Mouse (Mus musculus) CH12.LX (cell line): ENCODE results near the gene Il4i1. TPM values are rescaled to one million over a fixed set of nuclear protein-coding genes. Genes with fewer than 3 reads are reported as not detected.

Source experiments
- DNase-seq: peaks from one replicate; pipeline ENCODE4 v3.0.0-alpha.2; 2013; ENCODE audit errors: extremely low read depth
- H3K27ac ChIP-seq: 2 replicates; pipeline ENCODE4 v1.5.1; 2012; ENCODE audit warnings: low read depth, mild to moderate bottlenecking, control low read depth, moderate library complexity; ENCODE audit not compliant: insufficient read depth
- H3K27me3 ChIP-seq: replicated peaks from 2 replicates; pipeline ENCODE3; 2012; ENCODE audit warnings: inconsistent platforms
- H3K36me3 ChIP-seq, 2 experiments: replicated peaks in 1 of 2; 2 replicates each; pipeline versions ENCODE3 to v1.6.1; 2012; ENCODE audit warnings: inconsistent platforms in 1 of 2, low read length in 1 of 2, mild to moderate bottlenecking in 1 of 2, mixed read lengths in 1 of 2, moderate library complexity in 1 of 2; ENCODE audit not compliant: control insufficient read depth in 1 of 2, insufficient read depth in 1 of 2
- H3K4me1 ChIP-seq, 2 experiments: 2 replicates each; pipeline ENCODE4 v1.6.1; 2012; ENCODE audit warnings: inconsistent platforms in 1 of 2, moderate library complexity in 1 of 2; ENCODE audit not compliant: insufficient read depth in 2 of 2, control insufficient read depth in 1 of 2
- H3K4me2 ChIP-seq: 2 replicates; pipeline ENCODE4 v1.6.1; 2012; ENCODE audit warnings: low read depth, mild to moderate bottlenecking, control low read depth; ENCODE audit not compliant: poor library complexity, insufficient read depth, severe bottlenecking
- H3K4me3 ChIP-seq, 3 experiments: fragments of 150-350 bp in 1 of 3; sonication (generic) in 1 of 3; replicated peaks in 1 of 3; 2 replicates each; pipeline versions ENCODE3 to v1.5.1; 2011 to 2012; ENCODE audit warnings: low read depth in 2 of 3, low read length in 2 of 3, mild to moderate bottlenecking in 2 of 3, moderate library complexity in 2 of 3, control low read depth in 1 of 3, improper control_type of control experiment in 1 of 3, inconsistent platforms in 1 of 3, mixed read lengths in 1 of 3; ENCODE audit not compliant: poor library complexity in 1 of 3
- H3K79me2 ChIP-seq: replicated peaks from 2 replicates; pipeline ENCODE4 v1.6.1; 2012; ENCODE audit warnings: mild to moderate bottlenecking, moderate library complexity; ENCODE audit not compliant: control insufficient read depth, poor library complexity, insufficient read depth, severe bottlenecking; ENCODE audit errors: extremely low read depth
- H3K9ac ChIP-seq: 2 replicates; pipeline ENCODE4 v1.6.1; 2012; ENCODE audit warnings: low read depth, mild to moderate bottlenecking, control low read depth, moderate library complexity; ENCODE audit not compliant: insufficient read depth
- H3K9me3 ChIP-seq: replicated peaks from 2 replicates; pipeline ENCODE3; 2012; ENCODE audit warnings: low read length, inconsistent platforms, mixed read lengths
- CHD1 ChIP-seq: IDR thresholded peaks from 2 replicates; pipeline ENCODE4 v1.6.1; 2012; ENCODE audit warnings: low read depth, low read length, improper control_type of control experiment, inconsistent platforms
- CHD2 ChIP-seq: IDR thresholded peaks from 2 replicates; pipeline ENCODE4 v1.6.1; 2011; ENCODE audit warnings: low read length, improper control_type of control experiment
- CTCF ChIP-seq, 2 experiments: IDR thresholded peaks in 1 of 2; conservative IDR thresholded peaks in 1 of 2; 2 replicates each; pipeline ENCODE4 v1.5.1; 2011 to 2012; ENCODE audit warnings: low read depth in 2 of 2, low read length in 2 of 2, improper control_type of control experiment in 1 of 2, inconsistent platforms in 1 of 2, mild to moderate bottlenecking in 1 of 2, moderate library complexity in 1 of 2
- E2F4 ChIP-seq: IDR thresholded peaks from 2 replicates; pipeline ENCODE4 v1.6.1; 2011; ENCODE audit warnings: low read depth, low read length, improper control_type of control experiment; ENCODE audit not compliant: insufficient replicate concordance
- ELF1 ChIP-seq: IDR thresholded peaks from 2 replicates; pipeline ENCODE4 v1.6.1; 2014; ENCODE audit warnings: low read depth, mild to moderate bottlenecking, inconsistent platforms, low read length, improper control_type of control experiment
- EP300 ChIP-seq: IDR thresholded peaks from 2 replicates; pipeline ENCODE4 v1.6.1; 2011; ENCODE audit warnings: low read length, improper control_type of control experiment
- ETS1 ChIP-seq: conservative IDR thresholded peaks from 2 replicates; pipeline ENCODE4 v1.6.1; 2012; ENCODE audit warnings: low read depth, mild to moderate bottlenecking, inconsistent platforms, low read length, improper control_type of control experiment, moderate library complexity
- IRF4 ChIP-seq: IDR thresholded peaks from 2 replicates; pipeline ENCODE4 v1.6.1; 2014; ENCODE audit warnings: low read depth, mild to moderate bottlenecking, inconsistent platforms, low read length, improper control_type of control experiment
- JUND ChIP-seq: conservative IDR thresholded peaks from 2 replicates; pipeline ENCODE4 v1.6.1; 2011; ENCODE audit warnings: low read depth, low read length, improper control_type of control experiment
- KAT2A ChIP-seq: IDR thresholded peaks from 2 replicates; pipeline ENCODE4 v1.6.1; 2012; ENCODE audit warnings: low read length, improper control_type of control experiment, inconsistent platforms; ENCODE audit not compliant: insufficient replicate concordance
- MAFK ChIP-seq: IDR thresholded peaks from 2 replicates; pipeline ENCODE4 v1.6.1; 2011; ENCODE audit warnings: low read length, improper control_type of control experiment; ENCODE audit not compliant: insufficient replicate concordance
- MAX ChIP-seq: IDR thresholded peaks from 2 replicates; pipeline ENCODE4 v1.6.1; 2011; ENCODE audit warnings: low read length, improper control_type of control experiment
- MAZ ChIP-seq: IDR thresholded peaks from 2 replicates; pipeline ENCODE4 v1.6.1; 2012; ENCODE audit warnings: low read depth, mild to moderate bottlenecking, inconsistent platforms, low read length, improper control_type of control experiment, moderate library complexity
- MXI1 ChIP-seq: IDR thresholded peaks from 2 replicates; pipeline ENCODE4 v1.6.1; 2011; ENCODE audit warnings: mild to moderate bottlenecking, low read depth, low read length, improper control_type of control experiment
- MYC ChIP-seq: IDR thresholded peaks from 2 replicates; pipeline ENCODE4 v1.6.1; 2011; ENCODE audit warnings: low read depth, mild to moderate bottlenecking, improper control_type of control experiment, low read length
- NRF1 ChIP-seq: IDR thresholded peaks from 2 replicates; pipeline ENCODE4 v1.6.1; 2014; ENCODE audit warnings: low read depth, mild to moderate bottlenecking, inconsistent platforms, low read length, improper control_type of control experiment, moderate library complexity
- PAX5 ChIP-seq: IDR thresholded peaks from 2 replicates; pipeline ENCODE4 v1.6.1; 2012; ENCODE audit warnings: low read length, inconsistent platforms, mixed read lengths
- POLR2A ChIP-seq: IDR thresholded peaks from 2 replicates; pipeline ENCODE4 v1.6.1; 2011; ENCODE audit warnings: low read depth, mild to moderate bottlenecking, improper control_type of control experiment, low read length
- POLR2AphosphoS2 ChIP-seq: IDR thresholded peaks from 2 replicates; pipeline ENCODE4 v1.6.1; 2011; ENCODE audit warnings: low read depth, low read length, improper control_type of control experiment
- RCOR1 ChIP-seq: conservative IDR thresholded peaks from 2 replicates; pipeline ENCODE4 v1.6.1; 2012; ENCODE audit warnings: low read depth, mild to moderate bottlenecking, inconsistent platforms, low read length, improper control_type of control experiment
- SIN3A ChIP-seq: IDR thresholded peaks from 2 replicates; pipeline ENCODE4 v1.6.1; 2012; ENCODE audit warnings: low read length, improper control_type of control experiment, inconsistent platforms
- SMC3 ChIP-seq: IDR thresholded peaks from 2 replicates; pipeline ENCODE4 v1.6.1; 2011; ENCODE audit warnings: low read depth, low read length, improper control_type of control experiment
- TCF12 ChIP-seq: IDR thresholded peaks from 2 replicates; pipeline ENCODE4 v1.6.1; 2014; ENCODE audit warnings: low read depth, mild to moderate bottlenecking, inconsistent platforms, low read length, improper control_type of control experiment
- ZC3H11A ChIP-seq: IDR thresholded peaks from 2 replicates; pipeline ENCODE4 v1.6.1; 2012; ENCODE audit warnings: low read depth, mild to moderate bottlenecking, inconsistent platforms, low read length, improper control_type of control experiment
- ZMIZ1 ChIP-seq: IDR thresholded peaks from 2 replicates; pipeline ENCODE4 v1.6.1; 2012; ENCODE audit warnings: low read depth, mild to moderate bottlenecking, inconsistent platforms, low read length, improper control_type of control experiment
- ZNF384 ChIP-seq: IDR thresholded peaks from 2 replicates; pipeline ENCODE4 v1.6.1; 2012; ENCODE audit warnings: low read depth, low read length, improper control_type of control experiment, inconsistent platforms
- dilution Hi-C: fragments of 300-500 bp; cut with MboI; formaldehyde crosslinking; loops from 2 replicates; pipeline ENCODE4 v1.14.3; 2020; ENCODE audit warnings: low sequenced_read_pairs; ENCODE audit not compliant: extremely low pct_unique_long_range_greater_than_20kb, extremely low pct_ligation_motif_present
- in situ Hi-C: fragments of 300-500 bp; cut with MboI; formaldehyde crosslinking; loops from 3 replicates; pipeline ENCODE4 v1.14.3; 2019; ENCODE audit warnings: low sequenced_read_pairs, low pct_ligation_motif_present, low pct_unique_long_range_greater_than_20kb, mixed read lengths
- polyA plus RNA-seq: library from polyadenylated mRNA; unstranded; fragments of >175 nt; gene quantifications from 2 replicates; pipeline ENCODE4 v1.2.1, GENCODE M21; 2012; ENCODE audit warnings: low read depth; ENCODE audit not compliant: insufficient read length
- total RNA-seq, 2 experiments: library from RNA; depleted of rRNA; stranded (reverse); fragments of 300-350 nt in 1 of 2; fragments of >200 nt in 1 of 2; gene quantifications; 2 replicates each; pipeline ENCODE4 v1.2.3; 2012 to 2014

The Il4i1 gene
- total and polyA plus RNA-seq, 3 experiments: 17.6 to 57.5 (median 49.2) TPM

DNA sequence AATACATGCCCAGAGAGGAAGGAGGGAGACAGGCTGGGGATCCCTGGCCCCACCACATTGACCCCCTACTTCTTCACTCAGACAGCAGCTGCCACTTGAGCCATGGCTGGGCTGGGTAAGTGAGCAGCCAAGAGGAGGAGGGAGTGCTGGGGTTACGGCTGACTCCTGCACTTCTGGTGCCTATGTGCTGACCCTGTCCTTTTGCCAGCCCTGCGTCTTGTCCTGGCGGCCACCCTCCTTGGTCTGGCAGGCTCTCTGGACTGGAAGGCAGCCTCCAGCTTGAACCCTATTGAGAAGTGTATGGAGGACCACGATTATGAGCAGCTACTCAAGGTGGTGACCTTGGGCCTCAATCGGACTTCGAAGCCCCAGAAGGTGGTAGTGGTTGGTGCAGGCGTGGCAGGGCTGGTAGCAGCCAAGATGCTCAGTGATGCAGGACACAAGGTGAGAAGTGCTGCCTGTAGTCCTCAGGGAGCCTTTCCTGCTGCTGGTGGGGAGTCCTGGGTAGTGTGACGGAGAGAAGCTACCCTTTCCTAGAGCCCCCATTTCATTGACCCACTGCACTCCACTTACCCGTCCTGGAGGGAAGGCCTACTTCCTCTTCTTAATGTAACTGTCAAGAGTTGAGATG is 20.4 kb downstream of the Il4i1 start:
- Histone ChIP-seq H3K36me3 (peaks cover 47 to 63% of the 10 kb centered on the region in 2 experiments), H3K27me3 (no peaks in the 10 kb centered on the region)

DNA sequence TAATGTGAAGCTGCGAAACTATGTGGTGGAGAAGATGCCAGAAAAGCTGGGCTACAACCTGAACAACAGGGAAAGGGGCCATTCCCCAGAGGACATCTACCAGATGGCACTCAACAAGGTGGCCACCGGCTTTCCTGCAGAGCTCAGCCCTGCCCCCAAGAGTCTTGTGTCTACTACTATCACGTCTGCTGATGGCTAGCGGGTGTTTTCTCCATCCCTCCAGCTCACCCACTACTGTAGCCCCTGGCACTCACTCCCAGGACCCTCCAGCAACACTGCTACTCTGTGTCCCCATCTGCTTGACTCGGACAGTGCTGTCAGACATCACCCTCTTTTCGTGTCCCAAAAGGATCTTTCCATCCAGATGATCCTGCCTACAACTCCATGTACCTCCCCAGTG is 21.9 kb downstream of the Il4i1 start:
- Histone ChIP-seq H3K27ac (peak overlapping the region; percentile 100; the same call in 1 of the 2 replicates), H3K4me1 (peaks cover 35 to 82% of the 10 kb centered on the region in 2 experiments), H3K79me2 (peaks cover 11% of the 10 kb centered on the region), H3K36me3 (peaks cover 56 to 67% of the 10 kb centered on the region in 2 experiments), H3K4me2 (no peak overlapping the region), H3K27me3 (no peaks in the 10 kb centered on the region), H3K4me3 (peak overlapping the region in 1 of 3 experiments; percentile 50), H3K9me3 (peaks cover 33% of the 10 kb centered on the region), H3K9ac (no peak overlapping the region)
- dilution Hi-C loops (no loop called here), in situ Hi-C loops (no loop called here)
- no peak for TF ChIP-seq JUND
- 0 out of 2 replicates have a peak, but pooled peaks have one; percentile 12 for TF ChIP-seq POLR2A
- TF ChIP-seq SMC3: no peak
- TF ChIP-seq NRF1: no peak
- DNase-seq: no peak

More for the DNA sequence above, 20.4 kb downstream of the Il4i1 start:
- peak overlapping the region; percentile 100 for H3K27ac ChIP-seq
- in situ Hi-C loops (no loop called here), dilution Hi-C loops (no loop called here)
- H3K4me3 ChIP-seq: peak overlapping the region; percentile 2 to 71 (median 50)
- peak overlapping the region; percentile 54; the same call in 1 of the 2 replicates for H3K9ac ChIP-seq
- TF ChIP-seq CTCF (conservative IDR thresholded peaks at IDR 0.05 in 1 of 2, IDR thresholded peaks at IDR 0.05 in 1 of 2; ENCODE audit: low read depth in 2 of 2, low read length in 2 of 2) (no peak), SIN3A (0 out of 2 replicates have a peak, but pooled peaks have one; percentile 14), MXI1 (peak; percentile 55), POLR2AphosphoS2 (0 out of 2 replicates have a peak, but pooled peaks have one; percentile 4), ZMIZ1 (peak; percentile 16), CHD1 (0 out of 2 replicates have a peak, but pooled peaks have one; percentile 24), RCOR1 (0 out of 2 replicates have a peak, but pooled peaks have one; percentile 54), ELF1 (peak; percentile 42; the same call in 1 of the 2 replicates), MAX (peak; percentile 43), EP300 (no peak; the same call in 1 of the 2 replicates), POLR2A (no peak)
- DNase-seq: no peak
- peaks cover 25 to 82% of the 10 kb centered on the region in 2 experiments for H3K4me1 ChIP-seq
- peaks cover 23% of the 10 kb centered on the region for H3K79me2 ChIP-seq
- peaks cover 33% of the 10 kb centered on the region for H3K9me3 ChIP-seq
- H3K4me2 ChIP-seq: peak overlapping the region; percentile 81

DNA sequence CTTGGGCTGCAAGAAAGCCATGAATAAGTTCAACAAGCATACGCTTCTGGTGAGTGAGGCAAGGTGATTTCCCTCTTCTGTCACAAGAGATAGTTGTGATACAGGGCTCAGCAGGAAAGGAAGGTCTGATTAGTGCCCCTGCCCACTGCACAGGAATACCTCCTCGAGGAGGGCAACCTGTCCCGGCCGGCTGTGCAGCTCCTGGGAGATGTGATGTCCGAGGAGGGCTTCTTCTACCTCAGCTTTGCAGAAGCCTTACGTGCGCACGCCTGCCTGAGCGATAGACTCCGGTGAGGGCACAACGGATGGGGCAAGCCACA is 22.9 kb downstream of the Il4i1 start:
- H3K79me2 ChIP-seq: peaks cover 4% of the 10 kb centered on the region; the same call in 1 of the 2 replicates
- H3K27ac ChIP-seq: no peak overlapping the region
- peaks cover 66 to 75% of the 10 kb centered on the region in 2 experiments for H3K36me3 ChIP-seq
- in situ Hi-C loops (no loop called here), dilution Hi-C loops (no loop called here)
- peak overlapping the region in 1 of 3 experiments; percentile 16 for H3K4me3 ChIP-seq
- DNase-seq: no peak
- TF ChIP-seq MYC (no peak), POLR2AphosphoS2 (no peak), CHD2 (no peak), CHD1 (no peak), ZC3H11A (no peak), RCOR1 (no peak), IRF4 (no peak), ETS1 (no peak), E2F4 (no peak), TCF12 (no peak), KAT2A (no peak), ZNF384 (no peak), MAZ (no peak), MAX (no peak), MXI1 (no peak), MAFK (no peak), PAX5 (no peak)
- peaks cover 33% of the 10 kb centered on the region for H3K9me3 ChIP-seq
- no peak overlapping the region for H3K9ac ChIP-seq
- H3K4me2 ChIP-seq: no peak overlapping the region
- no peaks in the 10 kb centered on the region for H3K27me3 ChIP-seq
- peaks cover 36 to 83% of the 10 kb centered on the region in 2 experiments for H3K4me1 ChIP-seq
